In genomic region chr9:96631389-96632072, GRCm38 (mm10) we compare ENCODE assay signal across 7 mouse cellular contexts. TPM values are rescaled to one million over a fixed set of nuclear protein-coding genes. Genes with fewer than 3 reads are reported as not detected.
DNase-seq lines count a peak whose midpoint lies in the region; ATAC-seq lines count a peak whose summit lies in the region.

Rasa2 (minus strand) TSS chr9:96631617.

- peaks cover 58% of the 10 kb centered on the region for H3K4me1 ChIP-seq in limb, embryonic 10.5 days
- peaks cover 22% of the 10 kb centered on the region for H3K4me1 ChIP-seq in midbrain, embryonic 13.5 days (replicated peaks)

- peak within 1 kb of the TSS; percentile 99 for H3K27ac ChIP-seq in limb, embryonic 10.5 days
- H3K27ac ChIP-seq in midbrain, embryonic 13.5 days, result peak within 1 kb of the TSS; percentile 98

- H3K4me3 ChIP-seq in limb, embryonic 10.5 days, result peak within 1 kb of the TSS; percentile 91
- H3K4me3 ChIP-seq in midbrain, embryonic 13.5 days (replicated peaks), result peak within 1 kb of the TSS; percentile 84

- no peaks in the 10 kb centered on the region for H3K9me3 ChIP-seq in limb, embryonic 10.5 days (replicated peaks)
- no peaks in the 10 kb centered on the region for H3K9me3 ChIP-seq in midbrain, embryonic 13.5 days

- WGBS in limb, embryonic 10.5 days, result 3% methylated on average over 51 of the region's 52 CpGs
- 3% methylated on average over 52 of the region's 52 CpGs for WGBS in midbrain, embryonic 13.5 days

- peak within 1 kb of the TSS; percentile 73 for H3K4me2 ChIP-seq in midbrain, embryonic 13.5 days (replicated peaks)

- H3K9ac ChIP-seq in midbrain, embryonic 13.5 days (replicated peaks), result peak within 1 kb of the TSS; percentile 95

- DNase-seq in adrenal gland, adult 8-10 months, result peak; percentile 88
- DNase-seq in embryo, embryonic 9.5 days (ENCODE audit: extremely low spot score), result peak; percentile 93
- peak; percentile 22 for DNase-seq in gonadal fat pad, adult 2 months (ENCODE audit: low read depth)
- DNase-seq in kidney, adult 11 months, result peak; percentile 91
- peak; percentile 91 for DNase-seq in limb, embryonic 10.5 days (ENCODE audit: low spot score)
- DNase-seq in spleen, adult 12 weeks (ENCODE audit: low spot score), result peak; percentile 82

- H3K36me3 ChIP-seq in limb, embryonic 10.5 days, result no peaks in the 10 kb centered on the region
- no peaks in the 10 kb centered on the region for H3K36me3 ChIP-seq in midbrain, embryonic 13.5 days

- ATAC-seq in midbrain, embryonic 13.5 days, result peak; percentile 99

- H3K27me3 ChIP-seq in limb, embryonic 10.5 days (ENCODE audit: low read depth, poor library complexity, severe bottlenecking), result peaks cover 4% of the 10 kb centered on the region; the same call in 1 of the 2 replicates
- peaks cover 18% of the 10 kb centered on the region for H3K27me3 ChIP-seq in midbrain, embryonic 13.5 days

RNA-seq across cellular contexts. Expression of gene Rasa2, which starts in this region (rescaled TPM):
- 10 to 100 TPM; 15.3 to 17.6 (median 16.3) TPM for total RNA-seq in adrenal gland, adult 8-10 months (2022)
- polyA plus RNA-seq in gonadal fat pad, adult 2 months (2012; rRNA removed), result 3.1 and 3.3 TPM in 2 replicates
- 14.1 and 18.5 TPM in 2 replicates for polyA plus RNA-seq in limb, embryonic 10.5 days (2016; fragmentation: Nextera tagmentation; extraction: Ambion mirVana)
- polyA plus RNA-seq in midbrain, embryonic 13.5 days (2015; fragmentation: Nextera tagmentation; extraction: Ambion mirVana), result 15.8 and 16.7 TPM in 2 replicates

Comparison
In these comparisons a context has a peak if more than half of its experiments do, and no peak if none do; other contexts are left out.
1. Peak in every context shown above with its lines: DNase-seq, ATAC-seq, H3K4me3 ChIP-seq and H3K27ac ChIP-seq.
2. DNase-seq: peak in every context shown above with its lines; median percentile 93 in embryo, embryonic 9.5 days; 91 in kidney, adult 11 months; 91 in limb, embryonic 10.5 days; 88 in adrenal gland, adult 8-10 months; 82 in spleen, adult 12 weeks; 22 in gonadal fat pad, adult 2 months.